Mouse (Mus musculus): ENCODE measurements around the gene Smarcb1.

DNA sequence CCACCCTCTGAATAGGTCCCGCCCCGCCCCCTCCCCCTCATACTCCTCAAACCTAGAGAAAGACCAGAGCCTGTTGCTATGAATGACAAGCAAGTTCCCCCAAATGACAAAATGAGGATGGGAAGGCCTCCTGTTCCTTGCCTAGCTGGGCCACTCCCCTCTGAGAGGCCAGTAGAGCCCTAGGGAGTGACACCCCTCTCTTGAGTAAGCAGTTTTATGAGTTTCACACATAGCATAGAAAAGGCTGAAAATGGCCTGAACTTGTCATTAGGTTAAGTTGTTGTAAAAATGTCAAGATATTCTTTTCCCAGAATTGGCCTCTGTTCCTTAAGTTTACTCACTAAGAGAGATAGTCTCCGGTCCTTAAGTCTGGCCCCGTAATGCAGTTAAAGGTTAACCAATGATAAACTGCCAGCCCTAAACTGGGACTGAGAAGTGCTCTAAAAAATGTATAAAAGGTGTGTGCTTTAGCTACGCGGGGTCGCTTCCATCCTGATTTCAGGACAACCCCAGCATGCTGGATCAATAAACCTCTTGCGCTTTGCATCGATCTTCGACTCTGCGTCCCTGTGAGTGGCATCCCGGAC lies 68.8 kb downstream of the Smarcb1 start:
- TF ChIP-seq CTCF (IDR thresholded peaks at IDR 0.05), result no peak
- TF ChIP-seq EP300 (IDR thresholded peaks at IDR 0.05), result no peak
